Mouse (Mus musculus) ES-Bruce4 (cell line): ENCODE results near the gene Neurod2.

Experiments
- CTCF ChIP-seq: IDR thresholded peaks from one replicate; pipeline ENCODE4 v1.8.1; 2011; ENCODE audit warnings: low read depth, low read length
- EP300 ChIP-seq: IDR thresholded peaks from 2 replicates; pipeline ENCODE4 v1.6.1; 2011; ENCODE audit warnings: low read depth, low read length; ENCODE audit not compliant: insufficient read depth
- POLR2A ChIP-seq: IDR thresholded peaks from one replicate; pipeline ENCODE4 v1.8.1; 2011; ENCODE audit warnings: low read length; ENCODE audit not compliant: insufficient read depth

- TF ChIP-seq POLR2A = no peak
- no peak for TF ChIP-seq EP300
- TF ChIP-seq CTCF = no peak
These were observed 36.4 kb downstream of the Neurod2 start for GRCm38 (mm10) chr11:98293070-98293469.
